Mouse (Mus musculus): ENCODE measurements around the gene Pou3f3. TPM values are rescaled to one million over a fixed set of nuclear protein-coding genes. Genes with fewer than 3 reads are reported as not detected.

Gene Pou3f3
- polyA plus RNA-seq (2017; shearing (Covaris generic)) = not detected

DNA sequence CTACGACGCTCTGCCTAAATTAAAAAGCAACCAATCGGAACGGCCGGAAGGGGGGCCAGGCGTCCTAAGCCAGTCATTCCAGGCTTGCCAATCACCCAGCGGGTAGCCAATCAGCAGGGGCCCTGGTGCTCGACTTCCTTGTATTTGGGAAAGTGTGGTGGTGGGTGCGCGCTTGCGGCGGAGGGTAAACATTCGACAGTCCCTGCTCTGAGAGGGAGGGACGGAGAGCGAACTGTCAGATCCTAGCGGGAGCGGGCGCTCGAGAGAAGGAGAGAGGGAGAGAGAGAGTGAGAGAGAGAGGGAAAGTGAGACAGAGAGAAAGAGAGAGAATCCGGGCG lies at the start of gene Pou3f3:
TSS of gene Pou3f3 (plus strand) at position 191 of the 338 bp plus-strand sequence.
- ATAC-seq = no peak

DNA sequence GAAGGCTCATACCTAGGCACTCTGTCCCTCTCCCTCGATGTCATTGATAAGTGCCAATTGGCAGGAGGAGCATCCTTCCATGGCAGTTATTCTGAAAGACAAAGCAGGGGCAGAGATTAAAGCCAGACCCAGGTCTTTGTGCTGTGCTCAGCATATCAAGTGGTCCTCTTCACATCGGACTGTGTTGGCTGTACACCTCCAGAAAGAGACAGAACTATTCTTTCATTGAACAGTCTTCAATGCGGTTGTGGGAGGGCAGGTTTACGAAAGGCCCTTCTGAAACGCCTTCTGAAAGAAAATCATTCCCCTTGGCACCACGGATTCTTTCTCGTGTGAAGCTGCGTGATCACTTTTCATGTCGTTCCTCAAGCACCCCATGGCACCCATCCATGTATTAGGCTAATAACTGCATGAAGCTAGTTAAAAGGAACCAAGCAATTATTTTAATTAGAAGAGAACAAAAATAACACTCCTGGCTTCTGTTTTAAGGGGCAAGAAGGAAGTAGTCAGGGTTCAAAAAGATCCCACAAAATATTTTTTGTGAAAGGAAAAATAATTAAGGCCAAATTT lies 47.1 kb upstream of the Pou3f3 start:
- no peak for ATAC-seq

- no peak for ATAC-seq
Observed at GRCm38 (mm10) chr1:42651461-42651860, 44.1 kb upstream of the Pou3f3 start.

- no peak for ATAC-seq
Observed at GRCm38 (mm10) chr1:42667546-42667945, 28.0 kb upstream of the Pou3f3 start.

- ATAC-seq = no peak
Observed at GRCm38 (mm10) chr1:42680673-42681072, 14.9 kb upstream of the Pou3f3 start.

- no peak for ATAC-seq
Observed at GRCm38 (mm10) chr1:42681762-42682161, 13.8 kb upstream of the Pou3f3 start.

DNA sequence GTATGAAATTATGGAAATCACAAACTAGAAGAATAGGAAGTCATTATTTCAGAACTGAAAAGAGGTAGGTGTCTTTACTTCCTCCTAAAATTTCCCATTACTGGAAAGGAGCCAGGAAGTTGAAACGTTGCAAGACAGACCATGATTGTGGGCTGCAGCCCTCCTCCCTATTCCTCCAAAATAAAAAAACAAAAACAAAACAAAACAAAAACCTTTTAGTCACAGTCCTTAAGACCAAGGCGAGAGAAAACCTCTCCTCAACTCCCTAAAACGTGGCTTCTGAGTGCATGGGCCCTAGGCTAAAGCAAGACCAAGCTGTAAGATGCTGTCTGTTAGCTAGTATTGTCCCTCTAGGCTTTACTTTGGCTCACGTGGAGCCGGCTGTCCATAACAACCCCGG lies 11.7 kb upstream of the Pou3f3 start:
- no peak for ATAC-seq

DNA sequence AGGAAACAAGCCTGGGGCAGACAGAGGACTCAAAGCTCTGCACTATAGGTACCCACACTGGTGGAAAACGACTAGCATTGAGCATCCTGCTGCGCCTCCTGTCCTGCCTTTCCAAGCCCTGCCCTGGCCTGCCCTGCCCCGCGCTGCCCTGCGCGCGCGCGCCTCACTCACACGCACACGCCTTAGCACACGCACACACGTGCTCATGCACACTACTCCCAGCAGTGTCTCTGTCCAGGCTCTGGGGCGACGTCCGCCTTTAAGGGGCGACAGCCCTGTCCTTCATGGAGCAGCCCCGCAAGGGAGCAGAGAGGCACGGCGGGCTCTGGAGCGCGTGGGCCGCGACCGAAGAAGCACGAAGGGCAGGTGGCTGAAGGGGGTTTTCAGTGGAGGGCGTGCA lies 11.2 kb upstream of the Pou3f3 start:
- ATAC-seq = no peak

GRCm38 (mm10) chr1:42684783-42685182 lies 10.8 kb upstream of the Pou3f3 start:
- no peak for ATAC-seq

GRCm38 (mm10) chr1:42685321-42685960 lies 10.1 kb upstream of the Pou3f3 start:
- ATAC-seq = no peak

DNA sequence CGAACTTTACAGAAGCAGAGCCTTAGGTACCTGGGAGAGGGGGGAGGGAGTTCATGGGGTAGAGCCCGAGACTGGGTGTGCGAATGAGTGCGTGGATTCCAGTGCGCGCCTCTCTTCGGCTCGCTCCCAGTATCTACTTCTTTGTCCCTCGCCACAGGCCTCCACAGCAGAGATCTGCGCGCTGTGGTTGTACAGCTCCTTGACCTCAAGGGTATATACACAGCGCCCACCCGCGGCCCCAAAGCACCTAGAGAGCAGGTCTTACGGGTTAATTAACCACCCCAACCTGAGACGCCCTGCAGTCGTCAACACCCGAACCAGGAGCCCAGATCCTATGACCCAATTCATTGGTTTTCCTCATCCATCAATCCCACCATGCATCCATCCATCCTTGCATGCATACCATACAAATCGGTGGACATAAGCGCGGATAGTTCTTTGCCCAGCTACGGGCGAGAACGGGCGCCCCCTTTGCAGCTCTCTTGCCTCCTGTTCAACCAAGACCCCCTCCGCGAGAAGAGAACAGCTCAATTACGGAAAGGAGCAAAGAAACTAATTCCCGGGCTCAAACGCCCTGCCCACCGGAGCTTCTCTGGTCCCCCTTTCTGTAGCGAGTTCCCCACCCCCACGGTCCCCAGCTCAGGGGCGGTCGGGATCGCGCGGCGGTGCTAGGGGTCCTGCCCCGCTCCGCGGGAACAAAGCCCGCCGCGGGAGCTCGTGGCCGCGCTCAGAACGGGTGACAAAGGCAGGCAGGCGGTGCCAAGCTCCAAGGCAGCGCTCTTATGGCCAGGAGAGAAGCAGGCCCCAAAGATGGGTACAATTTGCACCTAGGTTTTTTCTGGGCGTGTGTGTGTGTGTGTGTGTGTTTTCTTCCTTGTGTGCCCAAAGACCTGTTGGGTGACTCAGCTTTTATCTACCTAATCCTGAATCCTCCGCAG lies 9.1 kb upstream of the Pou3f3 start:
- ATAC-seq = no peak

GRCm38 (mm10) chr1:42687271-42687670 lies 8.3 kb upstream of the Pou3f3 start:
- no peak for ATAC-seq

DNA sequence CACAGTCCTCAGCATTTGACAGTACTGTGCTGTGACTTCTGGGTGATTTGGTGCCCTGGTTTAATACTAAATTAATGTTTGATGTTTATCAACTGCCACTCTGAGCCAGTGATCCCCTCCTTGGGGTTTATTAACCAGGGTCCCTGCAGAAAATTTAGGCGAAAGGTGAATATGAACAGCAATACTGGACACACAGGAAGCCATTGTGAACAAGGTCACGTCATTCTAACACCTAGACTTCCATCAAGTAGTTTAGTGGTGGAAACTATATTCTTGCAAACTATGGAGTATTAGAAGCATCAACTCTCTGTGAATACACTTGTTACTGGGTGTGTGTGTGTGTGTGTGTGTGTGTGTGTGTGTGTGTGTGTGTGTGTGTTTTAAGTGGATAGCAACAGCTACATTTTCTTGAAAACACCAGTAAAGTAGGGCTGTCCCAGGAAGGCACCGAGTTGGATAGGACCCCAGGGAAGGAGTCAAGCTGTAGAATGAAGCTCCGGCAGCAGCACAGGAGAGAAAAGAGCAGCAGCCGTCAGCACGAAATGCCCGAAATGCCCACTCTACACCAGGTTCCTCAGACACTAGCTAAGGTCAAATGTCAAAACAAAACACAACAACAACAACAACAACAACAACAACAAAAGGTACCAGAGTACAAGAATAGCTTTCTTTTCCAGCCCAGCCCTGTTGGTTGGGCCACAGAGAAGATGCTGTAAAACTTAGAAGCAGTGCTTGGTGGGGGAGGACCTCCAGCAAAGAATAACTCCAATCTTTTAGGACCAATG lies 7.6 kb upstream of the Pou3f3 start:
- ATAC-seq = no peak

- ATAC-seq = no peak
Observed at GRCm38 (mm10) chr1:42688541-42689125, 6.9 kb upstream of the Pou3f3 start.

- no peak for ATAC-seq
Observed at GRCm38 (mm10) chr1:42690024-42690575, 5.5 kb upstream of the Pou3f3 start.

DNA sequence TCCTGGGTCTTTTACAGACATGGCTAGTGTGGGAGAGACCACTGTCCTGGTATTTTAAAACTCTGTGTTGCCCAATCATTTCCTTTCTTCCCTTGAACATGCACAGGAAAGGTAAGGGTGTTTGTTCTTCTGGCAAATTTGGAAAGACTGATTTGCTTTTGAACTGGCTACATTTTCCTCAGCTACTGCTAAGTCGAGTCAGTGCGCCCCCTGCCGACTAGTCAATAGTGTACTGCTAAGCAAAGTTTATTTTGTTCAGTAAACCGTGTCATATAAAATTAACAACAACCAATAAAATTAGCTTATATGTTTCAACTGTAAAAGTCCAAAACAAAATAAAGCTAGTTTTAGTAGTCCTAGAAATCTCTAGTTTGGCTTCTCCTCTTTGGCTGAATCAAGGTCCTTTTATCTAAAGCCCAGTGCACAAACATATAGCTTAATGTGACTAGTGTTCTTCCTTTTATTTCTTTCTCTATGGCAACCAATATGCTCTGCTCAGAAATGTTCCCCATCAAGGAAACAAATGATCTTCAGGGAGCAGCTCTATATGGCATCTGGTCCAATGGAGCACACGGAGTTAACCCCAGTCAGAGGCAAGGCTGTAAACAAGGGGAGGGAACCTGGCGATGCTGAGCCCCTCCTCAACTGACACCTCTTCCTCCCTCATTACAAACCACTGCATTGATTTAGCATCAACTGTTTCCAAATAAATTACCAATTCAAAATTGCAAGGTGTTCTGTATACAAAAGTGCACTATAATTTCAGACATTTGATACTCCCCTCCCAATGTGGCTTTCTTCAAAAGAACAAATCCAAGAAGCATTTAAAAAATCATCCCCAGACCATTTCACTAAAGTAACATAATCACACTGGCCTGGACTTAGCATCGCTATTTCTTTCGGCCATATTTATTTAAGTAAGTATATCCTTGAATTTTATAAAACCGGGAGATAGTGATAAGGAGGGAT lies 4.1 kb upstream of the Pou3f3 start:
- no peak for ATAC-seq

- no peak for ATAC-seq
Observed at GRCm38 (mm10) chr1:42692221-42692620, 3.3 kb upstream of the Pou3f3 start.

DNA sequence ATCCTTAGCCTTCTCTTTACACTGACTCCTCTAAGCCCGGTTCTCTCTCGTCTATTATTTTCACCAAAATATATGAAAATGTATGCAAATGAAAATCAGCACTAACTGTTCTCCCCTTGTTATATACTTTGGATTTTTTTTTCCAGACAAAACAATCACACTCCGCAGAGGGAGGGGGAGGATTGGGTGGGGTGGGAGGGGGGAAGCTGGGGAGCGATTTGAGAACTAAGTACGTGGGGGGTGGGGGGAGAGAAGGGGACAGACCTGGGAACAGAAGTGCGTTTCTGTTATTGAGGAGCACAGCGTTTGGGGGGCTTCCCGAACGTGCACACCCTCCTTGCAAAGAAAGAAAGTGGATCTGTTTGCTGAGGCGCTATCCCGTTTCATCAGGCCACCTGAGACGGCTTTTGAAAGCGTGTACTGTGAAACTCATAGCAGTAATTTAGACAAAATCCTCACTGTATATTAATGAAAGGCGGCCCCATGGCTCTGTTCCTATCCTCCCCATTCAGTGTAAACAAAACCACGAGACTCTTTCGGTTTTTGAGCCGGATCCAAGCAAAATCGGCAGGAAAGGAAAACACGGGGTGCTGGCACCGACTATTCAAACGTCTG lies 2.4 kb upstream of the Pou3f3 start:
- no peak for ATAC-seq

- no peak for ATAC-seq
Observed at GRCm38 (mm10) chr1:42693852-42694251, 1.7 kb upstream of the Pou3f3 start.

- no peak for ATAC-seq
Observed at GRCm38 (mm10) chr1:42694290-42694664, 1.3 kb upstream of the Pou3f3 start.

Measured in inflammation-experienced regulatory T-cells, adult 6 months (primary cell).